Mouse (Mus musculus): ENCODE data around the gene Pard3b. TPM values are rescaled to one million over a fixed set of nuclear protein-coding genes. Genes with fewer than 3 reads are reported as not detected.

The Pard3b gene
- polyA plus RNA-seq, 1 experiment from 2014 or later, result 21.4 TPM

DNA sequence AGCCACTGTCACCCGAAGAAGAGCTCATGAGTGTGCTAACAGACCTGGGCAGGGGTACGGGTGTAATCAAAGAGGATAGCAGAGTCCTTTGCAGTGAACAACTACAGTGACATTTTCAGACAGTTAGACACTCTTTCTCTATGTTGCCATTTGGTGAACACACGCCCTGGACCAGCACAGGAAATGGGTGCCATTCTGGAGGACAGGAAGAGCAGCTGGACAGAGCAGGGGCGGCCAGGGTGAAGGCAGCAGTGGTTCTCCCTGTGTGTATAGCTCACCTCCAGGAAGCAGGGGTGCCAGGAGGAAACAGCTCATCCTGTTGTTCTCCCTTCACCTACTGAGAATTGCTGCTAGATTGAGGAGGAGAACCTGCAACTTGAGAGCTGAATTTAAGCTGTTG, 773.4 kb downstream of the Pard3b start:
- H3K27me3 ChIP-seq (ENCODE audit: insufficient read depth, low read length), result no peaks in the 10 kb centered on the region
- 60% methylated on average over 4 of the region's 4 CpGs for WGBS
- no peaks in the 10 kb centered on the region for H3K36me3 ChIP-seq (ENCODE audit: insufficient read depth, low read length)
- ATAC-seq (replicated peaks; ENCODE audit: low FRiP score, low read depth) (no peak), DNase-seq (ENCODE audit: low spot score) (no peak)
- H3K27ac ChIP-seq, result no peak overlapping the region
- H3K4me2 ChIP-seq (ENCODE audit: low read length), result no peak overlapping the region
- H3K9ac ChIP-seq (ENCODE audit: low read depth, low read length), result no peak overlapping the region
- no peaks in the 10 kb centered on the region for H3K4me1 ChIP-seq (replicated peaks; ENCODE audit: insufficient read depth, low read length)
- no peak overlapping the region for H3K4me3 ChIP-seq (replicated peaks; ENCODE audit: low read depth, low read length)
- no peaks in the 10 kb centered on the region for H3K9me3 ChIP-seq (replicated peaks; ENCODE audit: low read length)
- no peak for TF ChIP-seq CTCF (IDR thresholded peaks at IDR 0.05; ENCODE audit: low read depth)

DNA sequence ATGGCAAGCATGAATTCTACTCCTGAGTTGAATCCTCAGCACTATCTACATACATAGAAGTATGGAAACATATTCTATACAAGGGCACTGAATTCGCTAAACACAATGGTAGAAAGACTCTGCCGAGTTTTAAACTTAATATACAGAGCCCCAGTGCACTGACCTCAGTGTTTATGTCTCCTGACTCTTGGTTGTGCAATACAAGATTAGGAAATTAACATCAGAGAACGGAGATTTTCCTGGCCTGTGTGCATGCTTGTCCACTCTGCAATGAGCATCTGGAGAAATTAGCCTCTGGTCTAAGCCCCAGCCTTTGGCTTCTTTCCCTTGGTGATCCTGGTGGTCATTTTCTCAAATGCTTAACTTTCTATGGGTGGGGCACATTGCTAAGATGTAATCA, 774.4 kb downstream of the Pard3b start:
- ATAC-seq (replicated peaks; ENCODE audit: low FRiP score, low read depth) (no peak), DNase-seq (ENCODE audit: low spot score) (no peak)
- TF ChIP-seq CTCF (IDR thresholded peaks at IDR 0.05; ENCODE audit: low read depth), result no peak

DNA sequence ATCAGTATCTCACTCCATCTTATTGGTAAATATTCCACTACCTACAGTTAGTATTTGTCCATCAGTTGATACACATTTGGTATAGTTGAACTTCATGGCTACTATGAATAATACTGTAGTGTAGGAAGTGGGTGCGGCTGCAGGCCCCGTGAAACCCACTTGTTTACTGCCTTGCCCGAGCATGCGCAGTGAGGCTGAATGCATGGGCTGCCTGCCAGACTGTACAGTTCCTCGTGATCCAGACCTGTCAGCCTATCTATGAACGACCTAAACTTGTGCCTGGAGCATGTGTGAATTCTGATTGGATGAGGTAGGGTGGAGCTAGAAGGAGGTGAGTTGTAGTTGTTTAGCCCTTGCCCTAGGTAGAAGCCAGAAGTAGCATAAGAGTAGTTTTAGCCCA, 775.9 kb downstream of the Pard3b start:
- no peaks in the 10 kb centered on the region for H3K4me1 ChIP-seq (replicated peaks; ENCODE audit: insufficient read depth, low read length)
- no peaks in the 10 kb centered on the region for H3K9me3 ChIP-seq (replicated peaks; ENCODE audit: low read length)
- H3K4me2 ChIP-seq (ENCODE audit: low read length), result no peak overlapping the region
- no peak for ATAC-seq (replicated peaks; ENCODE audit: low FRiP score, low read depth)
- no peaks in the 10 kb centered on the region for H3K27me3 ChIP-seq (ENCODE audit: insufficient read depth, low read length)
- WGBS, result 70% methylated on average over 6 of the region's 6 CpGs
- no peaks in the 10 kb centered on the region for H3K36me3 ChIP-seq (ENCODE audit: insufficient read depth, low read length)
- no peak for TF ChIP-seq CTCF (IDR thresholded peaks at IDR 0.05; ENCODE audit: low read depth)
- H3K9ac ChIP-seq (ENCODE audit: low read depth, low read length), result no peak overlapping the region
- DNase-seq (ENCODE audit: low spot score), result no peak
- H3K4me3 ChIP-seq (replicated peaks; ENCODE audit: low read depth, low read length), result no peak overlapping the region
- H3K27ac ChIP-seq, result no peak overlapping the region

More for the DNA sequence above, 774.4 kb downstream of the Pard3b start:
- no peaks in the 10 kb centered on the region for H3K4me1 ChIP-seq (replicated peaks; ENCODE audit: insufficient read depth, low read length)
- H3K4me2 ChIP-seq (ENCODE audit: low read length), result no peak overlapping the region
- no peaks in the 10 kb centered on the region for H3K9me3 ChIP-seq (replicated peaks; ENCODE audit: low read length)
- H3K4me3 ChIP-seq (replicated peaks; ENCODE audit: low read depth, low read length), result no peak overlapping the region
- no peaks in the 10 kb centered on the region for H3K36me3 ChIP-seq (ENCODE audit: insufficient read depth, low read length)
- WGBS, result 78% methylated on average over 3 of the region's 3 CpGs
- no peak overlapping the region for H3K27ac ChIP-seq
- H3K9ac ChIP-seq (ENCODE audit: low read depth, low read length), result no peak overlapping the region
- H3K27me3 ChIP-seq (ENCODE audit: insufficient read depth, low read length), result no peaks in the 10 kb centered on the region

DNA sequence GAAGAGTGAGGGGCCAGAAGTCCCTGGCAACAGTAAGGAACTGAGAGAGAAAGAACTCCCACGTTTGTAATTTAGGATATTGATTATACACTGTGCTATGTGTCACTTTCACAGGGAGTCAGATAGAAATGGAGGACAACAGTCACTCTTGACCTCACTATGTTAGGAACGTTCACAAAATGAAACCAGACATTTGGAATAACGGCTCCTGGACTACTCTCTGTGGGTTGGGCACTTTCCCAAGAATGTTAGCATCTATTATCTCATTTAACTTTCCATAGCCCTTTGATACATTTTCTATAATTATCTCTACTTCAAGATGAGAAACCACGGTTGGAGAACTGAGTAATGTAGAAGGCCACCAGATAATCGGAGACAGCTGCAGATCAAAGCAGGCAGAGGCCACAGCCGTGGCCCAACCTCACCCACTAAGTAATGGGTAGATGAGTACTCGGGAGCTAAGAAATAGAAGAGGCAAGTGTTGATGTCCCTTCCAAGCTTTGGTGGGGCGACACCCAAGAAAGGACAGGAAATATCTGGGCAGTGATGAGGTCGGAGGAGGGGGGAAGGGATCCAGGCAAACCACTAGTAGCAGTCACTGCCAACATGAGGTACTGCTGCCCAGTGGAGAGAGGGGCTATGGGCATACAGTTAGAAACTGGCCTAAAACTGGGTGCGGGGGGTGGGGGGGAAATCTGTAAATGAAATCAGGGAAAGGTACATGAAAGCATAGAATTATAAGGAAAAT, 778.2 kb downstream of the Pard3b start:
- no peak for DNase-seq (ENCODE audit: low spot score)

DNA sequence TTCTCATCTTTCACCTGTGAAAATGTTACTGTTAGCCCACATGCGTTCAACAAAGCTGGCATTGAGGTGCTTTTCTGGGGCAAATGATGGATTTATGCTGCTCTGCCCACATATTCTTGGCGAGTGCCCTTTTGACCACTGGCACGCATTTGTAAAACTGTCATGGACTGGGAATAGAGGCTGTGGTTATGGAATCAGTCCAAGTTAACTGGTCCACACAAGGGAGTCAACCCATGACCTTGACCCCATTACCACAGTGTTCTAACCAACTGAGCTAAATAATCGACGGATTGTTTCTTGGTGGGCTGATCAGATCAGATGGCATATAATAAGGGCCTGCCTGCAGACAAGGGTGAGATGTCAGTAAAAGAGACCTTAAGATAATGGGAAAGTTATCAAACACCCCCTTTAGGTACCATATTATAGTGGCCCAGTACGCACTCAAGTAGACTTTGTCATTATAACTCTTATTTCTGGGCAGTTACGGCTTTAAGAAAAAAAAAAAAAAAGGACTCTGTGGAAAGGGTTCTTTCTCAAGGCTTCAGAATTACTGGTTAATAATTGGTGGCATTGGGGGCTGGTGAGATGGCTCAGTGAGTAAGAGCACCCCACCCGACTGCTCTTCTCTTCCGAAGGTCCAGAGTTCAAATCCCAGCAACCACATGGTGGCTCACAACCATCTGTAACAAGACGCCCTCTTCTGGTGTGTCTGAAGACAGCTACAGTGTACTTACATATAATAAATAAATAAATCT, 784.4 kb downstream of the Pard3b start:
- Histone ChIP-seq H3K36me3 (ENCODE audit: insufficient read depth, low read length) (no peaks in the 10 kb centered on the region), H3K27me3 (ENCODE audit: insufficient read depth, low read length) (no peaks in the 10 kb centered on the region), H3K4me2 (ENCODE audit: low read length) (no peak overlapping the region), H3K27ac (no peak overlapping the region), H3K9ac (ENCODE audit: low read depth, low read length) (no peak overlapping the region), H3K4me3 (replicated peaks; ENCODE audit: low read depth, low read length) (no peak overlapping the region), H3K9me3 (replicated peaks; ENCODE audit: low read length) (no peaks in the 10 kb centered on the region), H3K4me1 (replicated peaks; ENCODE audit: insufficient read depth, low read length) (no peaks in the 10 kb centered on the region)
- TF ChIP-seq CTCF (IDR thresholded peaks at IDR 0.05; ENCODE audit: low read depth), result no peak
- 59% methylated on average over 10 of the region's 10 CpGs for WGBS
- no peak for DNase-seq (ENCODE audit: low spot score)
- ATAC-seq (replicated peaks; ENCODE audit: low FRiP score, low read depth), result no peak

More for the DNA sequence above, 778.2 kb downstream of the Pard3b start:
- H3K9ac ChIP-seq (ENCODE audit: low read depth, low read length), result no peak overlapping the region
- TF ChIP-seq CTCF (IDR thresholded peaks at IDR 0.05; ENCODE audit: low read depth), result no peak
- H3K27me3 ChIP-seq (ENCODE audit: insufficient read depth, low read length), result no peaks in the 10 kb centered on the region
- no peaks in the 10 kb centered on the region for H3K4me1 ChIP-seq (replicated peaks; ENCODE audit: insufficient read depth, low read length)
- 79% methylated on average over 10 of the region's 10 CpGs for WGBS
- H3K4me2 ChIP-seq (ENCODE audit: low read length), result no peak overlapping the region
- no peaks in the 10 kb centered on the region for H3K9me3 ChIP-seq (replicated peaks; ENCODE audit: low read length)
- H3K4me3 ChIP-seq (replicated peaks; ENCODE audit: low read depth, low read length), result no peak overlapping the region
- no peak overlapping the region for H3K27ac ChIP-seq
- no peak for ATAC-seq (replicated peaks; ENCODE audit: low FRiP score, low read depth)
- H3K36me3 ChIP-seq (ENCODE audit: insufficient read depth, low read length), result no peaks in the 10 kb centered on the region

DNA sequence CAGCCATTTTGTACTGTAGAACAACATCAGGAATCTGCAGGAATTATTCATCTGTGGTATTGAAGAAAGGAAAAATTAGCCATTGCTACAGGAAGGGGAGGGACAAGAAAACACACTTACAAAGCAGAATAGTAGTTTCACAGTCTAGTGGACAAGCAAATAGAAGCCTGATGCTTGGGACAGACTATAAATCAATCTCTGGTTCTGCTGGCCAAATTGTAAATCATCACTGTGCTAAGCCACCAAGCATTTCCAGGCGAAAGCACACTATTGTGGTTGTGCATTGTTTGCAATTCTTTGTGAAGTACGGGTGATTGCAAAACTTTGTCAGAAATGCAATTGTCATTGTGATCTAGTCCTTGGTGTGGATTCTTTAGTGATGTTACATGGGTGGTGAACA, 786.7 kb downstream of the Pard3b start:
- no peaks in the 10 kb centered on the region for H3K4me1 ChIP-seq (replicated peaks; ENCODE audit: insufficient read depth, low read length)
- WGBS, result 47% methylated on average over 2 of the region's 2 CpGs
- no peak for TF ChIP-seq CTCF (IDR thresholded peaks at IDR 0.05; ENCODE audit: low read depth)
- H3K36me3 ChIP-seq (ENCODE audit: insufficient read depth, low read length), result no peaks in the 10 kb centered on the region
- DNase-seq (ENCODE audit: low spot score) (peak; percentile 26), ATAC-seq (replicated peaks; ENCODE audit: low FRiP score, low read depth) (no peak)
- H3K27me3 ChIP-seq (ENCODE audit: insufficient read depth, low read length), result no peaks in the 10 kb centered on the region
- no peak overlapping the region for H3K27ac ChIP-seq
- no peaks in the 10 kb centered on the region for H3K9me3 ChIP-seq (replicated peaks; ENCODE audit: low read length)
- H3K4me3 ChIP-seq (replicated peaks; ENCODE audit: low read depth, low read length), result no peak overlapping the region
- H3K4me2 ChIP-seq (ENCODE audit: low read length), result no peak overlapping the region
- no peak overlapping the region for H3K9ac ChIP-seq (ENCODE audit: low read depth, low read length)
